Mouse (Mus musculus) brain, adult 2 months (tissue): ENCODE measurements at regions not wholly inside any gene's neighbourhood (a gene's known extent, or its start where the extent isn't known, plus 50 kb on each side); places are given as distances from the start of the nearest gene placed in this dataset.
"Not testable (repeated sequence)": the region's sequence is repeated elsewhere in the genome, so short reads cannot be mapped to it uniquely, and the experiment has no call there.

Experiments
- DNase-seq: peaks from one replicate; pipeline ENCODE4 v3.0.0; 2011; ENCODE audit warnings: low read depth, low spot score

DNA sequence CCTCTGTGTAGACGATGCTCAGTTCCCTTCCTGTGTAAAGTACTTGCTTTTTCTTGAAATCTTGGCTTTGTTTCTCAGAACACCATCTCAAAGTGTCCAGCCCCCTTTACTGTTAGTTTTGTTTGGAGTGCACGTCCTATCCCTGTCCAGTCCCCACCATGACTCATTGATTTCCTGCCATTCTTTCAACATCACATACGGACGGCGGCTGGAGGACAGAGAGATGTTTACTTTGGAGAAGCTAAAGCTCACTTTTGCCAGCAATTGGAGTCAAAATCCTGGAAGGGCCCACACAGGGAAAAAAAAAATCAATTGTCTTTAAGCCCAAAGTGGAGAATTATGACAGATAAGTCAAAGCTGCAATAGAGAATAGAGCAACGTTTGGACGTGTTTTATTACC lies 51.8 kb downstream of the Gm5426 start:
- DNase-seq, result no peak

DNA sequence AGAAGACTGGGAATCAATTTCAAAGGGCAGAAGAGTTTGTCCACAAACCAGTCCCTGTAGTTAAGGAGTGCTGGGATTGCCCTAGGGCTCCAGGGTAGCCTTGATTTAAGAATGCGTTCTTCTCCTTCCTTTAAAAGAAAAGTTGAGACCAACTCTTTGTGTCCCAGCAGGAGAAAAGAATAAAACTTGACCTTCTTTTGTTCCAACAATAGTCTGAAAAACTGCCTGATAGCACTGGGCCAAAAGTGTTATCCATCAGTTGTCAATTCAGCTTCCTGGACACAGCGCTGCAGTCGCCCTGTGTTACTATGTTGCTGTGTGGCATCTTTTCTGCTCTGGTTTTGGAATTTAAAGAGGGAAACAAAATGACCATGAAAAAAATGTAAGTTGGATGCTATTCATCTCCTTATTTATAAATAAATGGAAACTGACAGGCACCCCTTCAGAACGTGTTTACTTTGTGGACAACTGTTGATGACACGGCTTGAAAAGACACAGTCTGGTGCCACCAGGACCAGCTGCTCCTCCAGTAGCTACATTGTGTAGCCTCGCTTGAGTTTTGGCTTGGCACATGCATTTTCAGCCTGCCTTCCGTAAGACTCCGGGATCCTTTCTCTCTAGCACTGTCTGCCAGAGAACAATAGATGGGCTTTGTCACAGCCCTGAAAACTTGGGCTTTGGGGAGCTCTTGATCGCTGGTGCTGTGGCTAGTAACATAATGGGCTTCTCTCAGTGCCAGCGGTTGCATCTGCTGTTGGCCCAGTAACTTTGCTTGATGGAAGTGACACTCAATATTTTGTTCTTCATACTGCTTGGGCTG lies 54.0 kb downstream of the Gm5426 start:
- peak; percentile 62 for DNase-seq

DNA sequence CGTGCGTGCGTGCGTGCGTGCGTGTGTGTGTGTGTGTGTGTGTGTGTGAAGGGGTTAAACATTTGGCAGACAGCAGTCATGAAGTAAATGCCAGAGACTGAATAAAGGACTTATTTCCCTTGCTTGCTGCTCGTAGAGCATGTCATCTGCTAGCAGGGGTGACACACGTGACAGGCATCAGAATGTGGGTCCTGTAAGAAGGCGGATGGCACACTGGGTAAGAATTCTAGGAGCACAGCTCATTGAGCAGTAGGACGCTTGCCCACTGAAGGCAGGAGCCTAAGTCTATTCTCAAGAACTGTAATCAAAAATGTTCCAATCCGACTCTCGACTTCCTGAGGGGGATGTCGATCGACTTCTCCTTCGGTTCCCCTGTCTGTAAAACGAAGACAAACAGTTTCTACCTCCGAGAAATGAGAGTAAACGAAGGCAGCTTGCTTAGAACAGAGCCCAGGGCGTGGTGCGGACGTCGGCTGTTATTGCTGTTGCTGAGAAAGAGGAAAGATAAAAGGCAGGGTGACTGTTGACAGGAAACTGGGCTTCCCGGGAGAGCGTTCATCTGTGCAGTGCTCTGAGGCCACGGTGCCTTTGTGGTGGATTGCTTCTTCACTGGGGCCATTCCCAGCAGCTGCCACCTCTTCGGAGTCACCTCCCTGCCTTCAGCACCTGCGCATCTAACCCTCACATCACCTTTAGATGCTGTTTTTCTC lies 64.7 kb downstream of the Gm5426 start:
- peak; percentile 20 for DNase-seq

DNA sequence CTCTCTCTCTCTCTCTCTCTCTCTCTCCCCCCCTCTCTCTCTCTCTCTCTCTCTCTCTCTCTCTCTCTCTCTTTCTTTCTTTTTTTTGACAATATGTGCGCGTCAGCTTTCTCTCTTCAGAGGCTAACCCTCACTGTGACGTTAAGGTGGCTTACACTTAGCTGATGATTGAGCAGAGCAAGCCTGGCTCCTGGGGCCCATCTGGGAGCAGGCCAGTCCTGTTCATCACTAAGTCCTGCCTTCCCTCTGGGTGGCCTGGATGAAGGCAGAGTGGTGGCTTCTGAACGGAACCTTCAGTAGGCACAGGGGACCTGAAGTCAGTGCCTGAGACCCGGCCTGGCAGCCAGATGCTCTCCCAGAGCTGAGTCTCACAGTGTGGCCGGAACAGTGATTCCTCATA lies 65.5 kb downstream of the Gm5426 start:
- DNase-seq, result no peak

DNA sequence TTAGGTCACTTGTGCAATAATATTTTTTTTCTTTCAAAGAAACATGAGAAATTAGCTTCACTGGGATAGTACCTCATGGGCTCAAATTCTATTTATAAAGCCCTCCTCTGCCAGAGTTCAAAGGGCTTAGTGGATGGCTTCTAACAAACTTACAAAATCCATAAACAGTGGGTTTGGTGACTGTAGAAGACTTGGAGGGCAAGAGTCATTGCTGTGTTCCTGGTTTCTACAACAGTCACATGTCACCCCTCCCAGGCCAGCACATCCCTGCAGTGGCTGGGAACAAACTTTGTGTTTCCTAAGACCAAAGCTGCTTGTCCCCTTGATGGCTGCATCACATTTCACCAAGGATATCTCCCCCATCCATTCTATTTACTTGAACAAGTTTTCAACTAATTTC lies 66.5 kb downstream of the Gm5426 start:
- DNase-seq, result no peak

DNA sequence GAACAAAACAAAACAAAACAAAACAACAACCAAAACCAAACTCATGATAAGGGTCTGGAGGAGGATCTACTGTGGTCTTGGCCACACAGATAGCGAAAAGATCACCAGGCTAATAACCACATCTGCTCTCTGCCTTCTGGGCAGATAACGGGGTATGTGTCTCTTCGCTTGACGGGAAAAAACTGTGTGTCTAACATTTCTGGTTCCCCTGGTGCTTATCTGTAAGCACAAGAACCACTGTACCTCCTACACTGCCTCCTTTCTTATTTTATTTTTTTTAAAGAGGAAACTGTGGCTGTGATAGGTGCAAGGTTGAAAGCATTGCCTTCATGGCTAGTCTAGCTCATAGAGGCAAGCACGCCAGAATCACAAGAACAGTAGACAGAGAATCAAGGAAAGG lies 67.8 kb downstream of the Gm5426 start:
- DNase-seq, result no peak

DNA sequence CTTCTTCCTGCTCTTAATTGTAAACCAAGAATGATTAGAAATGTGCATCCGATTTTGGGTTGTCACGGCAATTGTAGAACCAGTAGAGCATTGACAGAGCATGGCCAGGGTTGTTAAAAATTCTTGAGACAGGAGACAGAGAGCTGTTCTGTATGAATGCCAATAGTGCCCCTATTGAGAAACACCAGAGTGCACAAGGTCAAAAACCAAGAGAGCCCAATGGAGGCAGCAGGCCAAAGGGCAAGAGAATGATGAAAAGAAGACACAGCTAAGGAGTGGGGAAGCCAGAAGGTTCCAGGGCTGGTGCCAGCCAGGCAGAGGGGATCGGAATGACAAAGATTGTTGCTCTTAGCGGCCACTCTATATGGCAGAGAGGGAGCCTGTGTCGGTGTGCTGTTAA lies 72.8 kb downstream of the Gm5426 start:
- DNase-seq, result no peak

DNA sequence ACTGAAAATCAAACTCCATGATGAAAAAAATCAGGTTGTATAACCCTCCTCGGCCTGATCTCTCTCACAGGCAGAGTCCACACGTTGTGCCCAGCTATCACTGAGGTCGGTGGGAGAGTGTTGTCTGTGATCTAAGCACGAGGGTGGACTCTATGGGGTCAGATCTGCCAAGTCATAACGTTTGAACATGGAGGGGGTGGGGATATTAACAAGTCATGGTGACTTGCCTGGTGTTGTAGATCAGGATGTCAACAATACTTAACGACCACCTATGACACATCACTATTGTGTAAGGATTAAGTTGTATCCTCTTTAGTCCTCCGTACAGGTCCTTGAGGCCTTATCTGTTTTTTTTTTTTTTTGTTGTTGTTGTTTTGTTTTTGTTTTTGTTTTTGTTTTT lies 74.8 kb downstream of the Gm5426 start:
- DNase-seq, result no peak

DNA sequence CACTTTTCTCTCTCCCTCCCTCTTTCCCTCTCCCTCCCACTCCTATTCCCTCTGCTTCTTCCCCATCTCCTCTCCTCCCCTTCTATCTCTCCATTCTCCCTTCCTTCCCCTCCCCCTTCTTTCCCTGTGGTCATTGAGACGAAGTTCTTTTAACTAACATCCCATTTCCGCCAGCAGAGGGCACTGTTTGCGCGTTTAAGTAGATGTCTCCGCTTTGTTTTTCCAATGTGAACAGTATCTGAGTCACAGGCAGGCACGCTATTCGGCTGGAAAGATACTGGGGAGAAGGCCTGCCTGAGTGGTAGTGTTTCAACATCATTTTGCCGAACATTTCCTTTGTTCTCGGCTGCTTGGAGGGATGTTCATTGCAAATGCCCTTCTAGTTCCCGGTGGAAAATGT lies 77.5 kb downstream of the Gm5426 start:
- peak; percentile 99 for DNase-seq

DNA sequence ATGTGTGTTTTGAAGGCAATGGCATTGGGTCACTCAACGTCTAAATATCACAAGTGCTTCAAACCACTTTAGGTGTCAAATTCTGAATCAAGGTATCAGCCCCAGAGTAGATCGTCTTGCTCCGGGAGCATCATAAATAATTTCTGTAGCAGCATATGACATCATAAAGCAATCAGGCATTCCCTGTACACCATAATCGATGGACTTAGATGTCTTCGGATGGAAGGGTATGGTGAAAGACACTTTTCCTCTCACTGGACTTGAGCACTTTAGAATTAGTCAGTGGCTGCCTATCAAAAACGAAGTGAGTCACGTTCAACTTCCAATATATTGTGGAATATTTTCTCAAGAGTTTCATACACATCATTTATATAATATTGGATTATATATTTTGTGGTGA lies 77.9 kb downstream of the Gm5426 start:
- DNase-seq, result no peak

DNA sequence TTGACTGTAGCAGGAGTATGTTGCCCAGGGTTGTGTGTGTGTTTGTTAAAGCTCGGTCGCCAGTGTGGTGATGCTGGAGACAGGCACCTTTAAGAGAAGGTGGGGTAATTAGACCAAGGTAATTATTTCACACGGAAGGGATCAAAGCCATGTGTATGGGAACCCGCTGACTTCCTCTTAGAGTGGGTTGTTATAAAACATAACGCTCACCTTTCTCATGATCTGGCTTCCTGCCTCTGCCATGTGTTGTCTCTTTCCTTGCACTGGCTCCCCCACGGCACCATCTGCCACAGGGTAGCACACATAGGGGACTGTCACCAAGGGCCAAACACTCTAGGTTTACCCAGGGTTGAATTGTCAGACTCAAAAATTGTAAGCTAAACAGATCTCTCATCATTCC lies 78.5 kb downstream of the Gm5426 start:
- DNase-seq, result peak; percentile 98

DNA sequence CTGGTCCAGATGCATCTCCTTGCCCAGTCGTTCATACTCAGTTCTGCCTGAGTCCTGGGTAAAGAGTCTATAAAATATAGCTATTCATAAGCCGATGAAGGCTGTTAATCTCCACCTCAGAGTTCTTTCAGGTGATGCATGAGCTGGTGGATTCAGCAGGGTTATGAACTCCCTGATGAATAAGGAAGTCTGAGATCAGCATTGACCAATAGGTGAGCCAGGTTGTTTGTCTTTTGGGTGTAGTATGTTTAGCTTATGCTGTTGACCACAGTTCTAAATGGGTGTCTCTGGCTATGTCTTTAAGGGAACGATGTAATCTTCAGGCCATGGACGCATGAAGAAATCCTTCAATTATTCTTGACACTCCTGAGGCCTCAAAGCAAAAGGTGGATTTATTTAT lies 84.3 kb downstream of the Gm5426 start:
- no peak for DNase-seq

DNA sequence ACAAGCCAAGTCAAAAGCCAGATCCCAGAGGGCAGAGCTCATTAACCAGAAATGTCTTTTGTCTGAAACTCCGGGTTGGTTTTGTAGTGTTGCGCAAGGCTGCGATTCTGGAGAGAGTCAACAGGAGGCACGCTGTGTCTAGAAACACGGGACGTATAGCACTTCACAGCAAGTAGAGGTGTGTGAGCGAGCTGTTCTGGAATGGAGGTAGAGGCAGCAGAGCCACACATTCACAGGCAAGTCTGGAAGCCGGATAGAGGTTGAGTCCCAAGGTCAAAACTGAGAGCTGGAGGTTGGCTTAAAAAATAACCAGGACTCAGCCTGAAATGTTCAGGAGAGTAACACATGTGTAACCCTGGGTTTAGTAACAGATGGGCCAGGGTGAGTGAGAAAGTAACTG lies 94.0 kb downstream of the Gm5426 start:
- no peak for DNase-seq

DNA sequence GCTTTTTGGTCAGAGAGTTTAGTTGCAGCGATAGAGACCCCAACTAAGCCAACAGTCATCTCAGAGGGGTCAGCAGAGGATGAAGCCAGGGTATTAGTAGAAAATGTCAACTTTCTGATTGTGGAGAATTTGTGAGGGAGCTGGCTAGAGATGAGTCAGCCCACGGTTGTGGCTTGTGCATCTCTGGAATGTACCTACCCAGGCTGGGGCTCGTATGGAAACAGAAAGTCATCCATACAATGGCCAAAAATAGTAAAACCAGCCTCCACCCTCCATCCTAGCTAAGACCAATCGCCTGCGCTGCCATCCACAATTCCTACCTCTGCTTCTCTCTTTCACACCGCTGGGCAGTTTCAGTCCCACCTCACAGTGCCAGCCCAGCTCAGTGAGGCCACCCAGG lies 94.9 kb downstream of the Gm5426 start:
- DNase-seq, result no peak

DNA sequence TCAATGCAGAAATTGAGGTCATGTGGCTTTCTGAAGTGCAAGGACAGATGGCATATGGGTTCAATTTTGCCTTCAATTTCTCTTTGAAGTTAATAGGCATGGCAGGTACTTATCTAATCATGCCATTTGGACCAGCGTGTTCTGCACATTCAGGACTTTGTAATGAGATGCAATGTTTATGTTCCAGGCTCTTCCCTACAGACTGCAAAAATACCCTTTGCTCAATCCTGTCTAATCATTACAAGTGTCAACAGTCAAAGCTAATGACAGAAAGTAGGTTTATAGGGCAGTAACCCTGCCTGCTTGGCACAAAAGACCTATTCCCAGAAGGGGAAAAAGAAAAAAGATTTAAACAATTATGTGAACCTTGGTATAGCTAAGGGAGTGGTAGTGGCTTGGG lies 96.5 kb downstream of the Gm5426 start:
- no peak for DNase-seq

DNA sequence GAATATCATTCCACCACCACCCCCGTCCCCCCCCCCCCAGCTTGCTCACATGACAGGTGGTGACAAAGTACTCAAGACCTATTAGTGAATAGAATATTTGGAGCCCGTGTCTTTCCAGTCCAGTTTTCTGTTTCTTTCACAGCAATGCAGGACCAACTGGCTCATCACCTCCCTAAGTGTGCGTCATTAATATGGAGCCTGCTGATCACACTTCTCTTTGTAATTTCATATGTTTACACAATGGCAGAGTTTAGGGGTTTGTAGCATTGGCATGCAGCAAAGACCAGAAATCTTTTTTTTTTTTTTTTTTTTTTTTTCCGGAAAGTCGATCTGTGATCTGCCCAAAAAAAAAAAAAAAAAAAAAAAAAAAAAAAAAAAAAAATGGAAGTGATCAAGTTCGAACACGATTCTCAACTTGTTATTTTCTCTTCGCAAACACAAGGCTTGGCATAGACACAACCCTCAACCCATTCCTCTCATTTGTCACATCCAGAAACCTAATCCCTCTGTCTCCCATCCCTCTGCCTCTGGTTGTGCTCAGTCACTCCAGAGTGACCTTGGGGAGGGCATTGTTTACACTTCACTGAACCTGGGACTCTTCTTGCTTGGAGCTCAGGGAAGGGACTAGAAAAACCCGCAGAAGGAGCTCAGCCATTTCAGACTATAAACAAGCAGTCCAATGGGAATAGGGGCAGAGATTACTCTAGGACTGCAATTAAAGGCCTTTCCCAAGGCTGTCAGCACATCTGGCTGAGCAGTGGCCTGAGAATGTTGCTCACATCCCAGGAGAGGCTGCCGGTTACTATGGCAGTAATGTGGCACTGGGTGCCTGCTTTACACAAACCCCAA lies 98.4 kb downstream of the Gm5426 start:
- DNase-seq, result no peak

DNA sequence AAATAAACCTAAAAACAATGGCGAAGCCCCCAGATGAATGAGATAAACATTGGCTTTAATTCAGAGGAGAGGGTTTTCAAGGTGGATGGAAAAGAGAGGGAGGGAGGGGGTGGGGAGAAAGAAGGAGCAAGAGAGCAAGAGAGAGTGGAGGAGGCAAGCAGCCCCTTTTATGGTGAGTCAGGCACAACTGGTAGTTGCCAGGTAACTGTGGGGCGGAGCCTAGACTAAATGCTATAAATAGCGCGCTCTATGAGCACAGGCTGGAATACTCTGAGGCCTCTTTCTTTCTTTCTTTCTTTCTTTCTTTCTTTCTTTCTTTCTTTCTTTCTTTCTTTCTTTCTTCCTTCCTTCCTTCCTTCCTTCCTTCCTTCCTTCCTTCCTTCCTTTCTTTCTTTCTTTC lies 99.6 kb downstream of the Gm5426 start:
- DNase-seq, result not testable (repeated sequence)

DNA sequence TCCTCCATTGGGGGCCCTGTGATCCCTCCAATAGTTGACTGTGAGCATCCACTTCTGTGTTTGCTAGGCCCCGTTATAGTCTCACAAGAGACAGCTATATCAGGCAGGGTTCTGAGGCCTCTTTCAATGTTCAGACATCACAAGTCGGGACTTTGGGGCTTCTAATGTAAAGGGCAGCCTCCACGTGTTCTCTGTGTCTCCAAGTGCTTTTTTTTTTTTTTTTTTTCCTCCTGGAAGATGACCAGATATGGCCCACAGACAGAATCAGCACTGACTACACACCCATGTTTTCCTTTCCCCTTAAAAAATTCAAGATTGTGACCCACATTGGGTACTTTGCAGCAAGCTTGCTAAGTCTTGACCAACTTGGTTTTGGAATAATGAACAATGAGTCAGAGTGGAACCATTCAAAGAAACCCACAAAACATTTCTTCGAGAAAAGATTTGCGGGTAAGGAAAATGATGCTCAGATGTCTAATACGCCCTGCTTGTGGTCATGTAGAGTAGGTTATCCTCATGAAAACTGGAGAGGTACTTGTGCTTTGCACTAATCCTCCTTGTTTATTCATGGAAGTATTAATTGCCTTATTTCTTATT lies 100.5 kb downstream of the Gm5426 start:
- DNase-seq, result no peak

DNA sequence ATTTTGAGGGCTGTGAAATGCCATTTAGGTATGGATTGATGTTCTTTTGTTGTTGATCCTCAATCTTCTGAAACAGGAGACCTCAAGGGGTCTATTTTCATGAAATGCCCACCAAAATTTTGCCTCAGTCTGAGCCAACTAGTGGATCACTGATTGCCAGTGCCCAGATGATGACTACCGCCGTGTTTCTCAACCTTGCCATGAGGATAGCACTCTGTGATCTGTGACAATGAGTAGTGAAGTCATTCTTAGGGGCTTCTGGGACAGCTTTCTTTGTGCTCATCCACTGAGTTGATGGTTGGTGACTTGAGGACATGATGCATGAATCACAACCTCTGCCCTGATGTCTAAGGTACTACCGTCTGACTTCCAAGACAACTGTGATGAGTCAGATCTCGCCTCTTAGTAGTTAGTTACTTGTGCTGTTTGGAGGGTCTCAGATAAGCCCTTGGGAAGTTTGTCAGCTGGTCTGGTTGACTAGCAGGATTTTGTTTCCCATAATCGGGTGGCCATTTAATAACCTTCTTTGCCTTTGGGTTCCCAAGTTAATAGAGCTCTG lies 101.2 kb downstream of the Gm5426 start:
- DNase-seq, result no peak

DNA sequence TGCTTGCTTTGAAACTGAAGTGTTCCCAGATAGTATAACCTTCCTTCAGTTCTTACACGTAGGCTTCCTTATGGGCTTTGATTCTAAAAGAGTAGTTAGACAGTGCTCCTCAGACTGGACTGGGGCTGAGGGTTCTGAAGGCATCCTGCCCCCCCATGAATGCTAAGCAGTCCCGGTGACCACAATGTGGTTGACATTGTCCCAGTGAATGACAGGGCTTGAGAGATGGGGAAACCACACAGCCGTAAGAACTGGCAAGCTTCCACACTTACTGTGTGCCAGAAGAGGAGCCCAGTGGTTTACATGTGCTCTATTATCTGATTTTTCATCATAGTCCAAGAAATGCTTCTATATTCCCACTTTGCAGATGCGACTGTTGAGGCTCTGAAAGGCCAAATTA lies 101.8 kb downstream of the Gm5426 start:
- DNase-seq, result no peak

DNA sequence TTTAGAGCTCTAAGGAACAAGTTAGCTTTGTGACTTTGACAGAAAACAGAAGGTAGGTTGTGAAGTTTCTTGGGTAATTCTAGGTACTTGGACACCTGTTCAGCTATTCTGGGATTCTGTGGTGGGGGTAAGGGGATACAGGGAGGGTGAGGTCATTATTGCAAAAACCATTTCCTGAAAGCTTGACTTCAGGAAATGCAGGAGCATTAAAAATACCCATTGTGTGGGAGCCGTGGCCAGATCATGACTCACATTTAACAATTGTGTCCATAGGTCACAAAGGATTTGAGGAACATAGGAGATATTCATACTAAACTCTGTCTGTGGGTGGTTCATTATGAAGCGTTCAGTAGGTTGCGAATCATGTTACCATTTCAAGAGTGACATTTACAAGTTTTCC lies 102.4 kb downstream of the Gm5426 start:
- no peak for DNase-seq

DNA sequence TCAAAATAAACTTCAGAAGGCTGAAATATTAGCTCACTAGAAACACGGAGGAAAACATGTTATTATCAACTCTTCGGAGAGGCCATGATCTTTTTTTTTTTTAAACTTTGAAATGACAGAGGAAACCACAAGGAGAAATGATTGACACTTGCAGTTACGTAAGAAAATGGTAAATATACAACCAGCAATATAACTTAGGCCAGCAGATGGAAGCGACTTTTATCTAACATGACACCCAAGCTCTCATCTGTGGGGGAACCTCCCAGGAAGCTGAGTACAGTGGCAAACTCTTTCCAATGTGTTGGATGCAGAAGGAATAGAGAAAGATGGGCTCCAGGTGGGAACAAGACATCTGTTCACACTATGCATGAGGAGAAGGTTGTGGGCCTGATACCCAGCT lies 104.2 kb downstream of the Gm5426 start:
- no peak for DNase-seq
